Mouse (Mus musculus) splenic B cell, adult 2 months (primary cell): ENCODE results near the gene Cacna1g.

ENCODE experiments used
- DNase-seq: peaks from one replicate; pipeline ENCODE4 v3.0.0-alpha.2; 2011; ENCODE audit warnings: low read depth, low spot score
- H3K27me3 ChIP-seq: 2 replicates; pipeline ENCODE4 v1.6.1; 2012; ENCODE audit warnings: mild to moderate bottlenecking, low read length, moderate library complexity, mixed read lengths; ENCODE audit not compliant: control insufficient read depth, poor library complexity, insufficient read depth, severe bottlenecking
- H3K36me3 ChIP-seq: 2 replicates; pipeline ENCODE4 v1.6.1; 2012; ENCODE audit warnings: mild to moderate bottlenecking, low read length, moderate library complexity, mixed read lengths; ENCODE audit not compliant: control insufficient read depth, poor library complexity, insufficient read depth, severe bottlenecking

The Cacna1g gene

DNA sequence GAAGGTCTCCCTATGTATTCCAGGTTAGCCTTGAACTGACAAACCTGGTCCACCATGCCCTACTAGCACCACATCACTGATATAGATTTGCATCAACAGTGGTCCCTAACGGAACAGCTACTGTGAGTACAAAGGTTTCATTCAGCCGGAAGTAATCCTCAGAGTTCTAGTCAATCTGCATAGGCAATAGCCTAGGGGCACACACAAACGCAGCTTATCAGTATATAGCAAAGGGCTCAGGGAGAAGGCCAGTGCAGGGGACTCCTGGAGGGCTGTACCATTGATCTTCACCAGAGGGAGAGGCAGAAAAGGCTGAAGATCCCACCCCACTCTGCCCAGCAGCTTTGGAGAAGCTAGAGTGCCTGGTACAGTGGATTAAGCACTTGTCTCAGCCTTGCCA is 27.0 kb downstream of the Cacna1g start:
- Histone ChIP-seq H3K27me3 (no peaks in the 10 kb centered on the region), H3K36me3 (no peaks in the 10 kb centered on the region)
- no peak for DNase-seq

- Histone ChIP-seq H3K27me3 (no peaks in the 10 kb centered on the region), H3K36me3 (no peaks in the 10 kb centered on the region)
- DNase-seq = no peak
These were observed 28.7 kb downstream of the Cacna1g start for GRCm38 (mm10) chr11:94445300-94445699.

DNA sequence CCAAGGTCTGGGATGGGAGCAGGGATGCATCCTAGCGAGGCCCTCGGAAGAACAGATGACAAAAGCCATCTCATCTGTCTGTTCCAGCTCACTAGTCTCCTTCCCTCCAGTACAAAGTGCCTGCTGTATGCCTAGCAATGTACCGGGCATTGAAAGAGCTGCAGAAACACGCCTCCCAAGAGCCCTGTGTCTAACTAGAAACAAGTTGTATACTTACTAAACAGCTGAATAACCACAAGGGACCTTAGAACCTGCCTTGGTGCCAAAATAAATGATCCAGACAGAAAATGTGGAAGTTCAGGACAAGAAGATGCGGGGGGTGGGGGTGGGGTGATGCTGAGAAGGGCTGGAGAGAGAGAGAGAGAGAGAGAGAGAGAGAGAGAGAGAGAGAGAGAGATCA is 29.2 kb downstream of the Cacna1g start:
- DNase-seq = no peak
- H3K27me3 ChIP-seq = no peaks in the 10 kb centered on the region
- no peaks in the 10 kb centered on the region for H3K36me3 ChIP-seq

GRCm38 (mm10) chr11:94441752-94442151 is 32.2 kb downstream of the Cacna1g start:
- no peaks in the 10 kb centered on the region for H3K27me3 ChIP-seq
- H3K36me3 ChIP-seq = no peaks in the 10 kb centered on the region
- no peak for DNase-seq

DNA sequence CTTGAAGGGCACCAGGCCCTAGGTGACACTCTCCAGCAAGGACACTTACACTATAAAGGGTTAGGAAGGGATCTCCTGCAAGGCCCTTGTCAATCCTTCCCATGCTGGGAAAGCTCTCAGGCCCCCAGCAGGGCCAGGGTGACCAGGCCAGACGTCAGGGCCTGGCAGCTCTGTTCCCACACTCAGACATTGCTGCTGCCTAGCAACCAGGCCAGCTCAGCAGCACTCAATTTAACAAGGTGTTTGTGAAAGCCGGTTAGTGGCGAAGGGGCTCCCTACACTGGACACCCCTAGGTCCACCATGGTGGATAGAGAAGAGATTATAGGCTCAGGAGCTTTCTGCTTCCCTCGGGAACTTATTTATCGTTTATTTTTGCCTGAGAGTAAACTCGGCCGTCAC is 32.9 kb downstream of the Cacna1g start:
- no peaks in the 10 kb centered on the region for H3K27me3 ChIP-seq
- no peaks in the 10 kb centered on the region for H3K36me3 ChIP-seq
- DNase-seq = no peak

DNA sequence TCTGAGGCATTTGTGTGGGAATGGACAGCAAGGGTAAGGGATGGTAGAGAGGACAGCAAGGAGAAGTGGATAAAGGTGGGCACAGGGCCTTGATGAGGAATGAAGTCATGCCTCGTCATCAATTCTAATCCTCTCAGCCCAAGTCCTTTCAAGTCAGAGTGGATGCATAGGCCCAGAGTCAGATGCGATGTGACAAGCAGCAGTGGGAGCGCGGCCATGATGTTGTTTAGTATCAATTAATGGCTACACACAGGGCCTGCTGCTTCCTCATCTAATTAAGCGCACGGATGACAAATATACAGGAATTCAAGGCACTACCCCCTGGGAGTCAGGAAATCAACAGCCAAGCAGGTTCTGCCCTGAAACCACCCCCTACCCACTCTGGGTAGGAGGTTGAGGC is 33.6 kb downstream of the Cacna1g start:
- no peak for DNase-seq
- H3K27me3 ChIP-seq = no peaks in the 10 kb centered on the region
- no peaks in the 10 kb centered on the region for H3K36me3 ChIP-seq

GRCm38 (mm10) chr11:94429011-94429651 is 44.9 kb downstream of the Cacna1g start:
- Histone ChIP-seq H3K27me3 (no peaks in the 10 kb centered on the region), H3K36me3 (no peaks in the 10 kb centered on the region)
- DNase-seq = no peak

GRCm38 (mm10) chr11:94428091-94428835 is 45.7 kb downstream of the Cacna1g start:
- no peak for DNase-seq
- Histone ChIP-seq H3K36me3 (no peaks in the 10 kb centered on the region), H3K27me3 (no peaks in the 10 kb centered on the region)

GRCm38 (mm10) chr11:94425656-94426055 is 48.3 kb downstream of the Cacna1g start:
- no peaks in the 10 kb centered on the region for H3K27me3 ChIP-seq
- DNase-seq = no peak
- no peaks in the 10 kb centered on the region for H3K36me3 ChIP-seq

DNA sequence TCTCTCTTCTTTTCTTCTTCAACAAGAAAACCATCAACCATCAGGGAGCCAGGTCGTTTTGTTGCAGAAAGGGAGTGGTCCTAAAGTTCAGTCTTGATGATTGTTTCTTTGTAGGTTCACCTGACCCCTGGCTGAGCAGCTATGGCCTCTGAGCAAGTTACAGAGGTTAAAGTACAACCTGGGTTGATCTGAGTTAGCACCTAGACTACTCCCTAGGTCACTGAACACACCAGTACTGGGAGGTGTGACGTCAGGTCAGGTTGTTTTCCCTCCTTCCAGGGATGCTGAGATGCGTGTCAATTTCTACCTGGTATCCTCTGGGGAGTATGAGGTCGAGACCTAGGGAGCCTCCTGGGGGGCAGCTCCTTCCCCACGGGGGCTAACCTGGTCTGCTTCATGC is 48.8 kb downstream of the Cacna1g start:
- H3K36me3 ChIP-seq = no peaks in the 10 kb centered on the region
- no peak for DNase-seq

DNA sequence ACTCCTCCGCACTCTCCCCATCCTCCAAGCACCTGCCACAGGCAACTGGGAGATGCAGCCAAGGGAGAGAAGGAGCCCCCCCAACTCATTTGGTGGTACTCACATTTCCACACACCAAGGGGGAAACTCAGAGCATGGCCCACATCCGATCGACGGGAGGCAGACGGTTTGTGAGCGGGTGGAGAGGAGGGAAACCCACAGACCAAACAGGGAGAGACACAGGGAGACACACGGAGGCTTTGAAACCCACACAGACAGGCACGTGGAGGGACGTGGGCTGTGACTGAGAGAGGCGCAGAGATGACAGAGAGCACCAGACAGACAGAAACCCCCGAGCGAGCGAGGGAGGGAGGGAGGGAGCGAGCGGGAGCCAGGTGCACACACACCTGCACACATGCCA is 49.6 kb downstream of the Cacna1g start:
- no peak for DNase-seq
- Histone ChIP-seq H3K36me3 (no peaks in the 10 kb centered on the region), H3K27me3 (no peaks in the 10 kb centered on the region)

More for the DNA sequence above, 48.8 kb downstream of the Cacna1g start:
- no peaks in the 10 kb centered on the region for H3K27me3 ChIP-seq

DNA sequence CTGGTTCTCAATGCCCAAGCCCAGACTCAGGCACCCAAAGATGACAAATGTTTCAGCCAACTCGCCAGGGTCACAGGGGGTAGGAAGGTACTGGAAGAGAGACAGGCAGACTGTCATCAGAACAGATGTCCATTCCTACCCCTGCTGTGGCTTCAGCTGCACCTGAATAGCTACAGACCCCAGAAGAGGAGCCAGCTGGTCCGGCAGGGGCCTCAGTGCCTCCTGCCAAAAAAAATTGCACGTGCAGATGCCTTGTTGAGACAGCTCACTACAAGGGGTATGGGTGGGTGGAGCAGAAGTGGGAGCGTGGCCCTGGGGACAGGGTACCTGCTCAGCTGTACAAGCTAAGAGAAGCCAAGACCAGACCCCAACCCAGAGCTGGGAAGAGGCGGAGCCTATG is 50.1 kb downstream of the Cacna1g start:
- H3K36me3 ChIP-seq = no peaks in the 10 kb centered on the region
- no peak for DNase-seq
- no peaks in the 10 kb centered on the region for H3K27me3 ChIP-seq

DNA sequence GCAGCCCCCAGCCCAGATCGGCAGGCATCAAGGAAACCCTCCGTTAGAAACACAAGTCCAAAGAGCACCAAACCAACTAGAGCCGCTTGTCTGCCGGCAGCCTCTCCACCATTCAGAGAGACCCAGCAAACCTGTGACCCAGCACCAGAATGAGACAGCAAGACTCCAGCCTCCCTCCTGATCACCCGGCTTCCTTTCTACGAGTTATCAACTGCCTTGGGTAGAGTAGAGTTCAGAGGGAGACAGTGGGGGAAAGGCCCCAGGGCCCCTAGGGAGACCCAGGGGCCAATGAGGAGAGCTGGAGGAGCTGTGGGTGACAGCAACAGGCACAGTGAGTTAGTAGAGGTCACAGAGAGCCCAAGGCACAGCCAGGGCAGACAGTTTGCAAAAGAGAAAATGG is 53.0 kb downstream of the Cacna1g start:
- no peaks in the 10 kb centered on the region for H3K27me3 ChIP-seq
- H3K36me3 ChIP-seq = no peaks in the 10 kb centered on the region
- no peak for DNase-seq

GRCm38 (mm10) chr11:94420325-94420724 is 53.7 kb downstream of the Cacna1g start:
- H3K36me3 ChIP-seq = no peaks in the 10 kb centered on the region
- no peak for DNase-seq

DNA sequence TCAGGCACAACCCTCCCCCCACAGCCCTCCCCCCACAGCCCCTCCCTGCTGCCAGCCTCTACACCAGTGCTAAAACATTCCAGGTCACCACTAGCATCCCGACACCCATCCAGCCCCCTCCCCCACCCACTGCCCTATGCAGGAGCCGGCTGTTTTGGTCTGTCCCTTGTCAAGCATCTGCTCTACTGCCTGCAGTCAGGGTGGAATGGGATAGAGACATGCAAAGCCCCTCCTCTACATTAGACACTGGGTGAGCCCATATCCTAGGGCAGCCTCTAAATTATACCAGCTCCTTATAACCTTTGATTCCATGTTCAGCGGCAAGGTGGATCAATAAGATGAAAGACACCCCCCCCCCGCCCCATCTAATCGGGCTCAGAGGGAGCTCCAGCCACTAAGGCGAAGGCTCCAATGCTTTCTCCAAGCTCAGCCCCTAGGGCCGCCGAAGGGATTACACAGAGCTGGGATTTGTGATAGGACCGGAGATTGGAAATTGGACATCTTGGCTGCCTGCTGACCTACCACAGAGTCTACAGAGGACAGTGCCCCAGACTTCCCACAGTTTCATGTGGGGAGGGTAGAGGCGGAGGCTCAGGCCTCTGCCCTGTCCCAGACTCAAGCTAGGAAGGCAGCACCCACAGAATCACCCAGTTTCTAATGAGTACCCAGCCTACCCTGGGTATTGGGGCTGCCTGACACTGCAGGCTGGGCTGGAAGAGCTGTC is 54.8 kb downstream of the Cacna1g start:
- H3K36me3 ChIP-seq = no peaks in the 10 kb centered on the region
- H3K27me3 ChIP-seq = no peaks in the 10 kb centered on the region
- no peak for DNase-seq

More at GRCm38 (mm10) chr11:94420325-94420724, 53.7 kb downstream of the Cacna1g start:
- no peaks in the 10 kb centered on the region for H3K27me3 ChIP-seq
